Mouse (Mus musculus): Measurements from ENCODE around the gene AL731706.1. TPM values are rescaled to one million over a fixed set of nuclear protein-coding genes. Genes with fewer than 3 reads are reported as not detected.

AL731706.1 gene
- polyA plus RNA-seq, 1 experiment, result 31.1 TPM

DNA sequence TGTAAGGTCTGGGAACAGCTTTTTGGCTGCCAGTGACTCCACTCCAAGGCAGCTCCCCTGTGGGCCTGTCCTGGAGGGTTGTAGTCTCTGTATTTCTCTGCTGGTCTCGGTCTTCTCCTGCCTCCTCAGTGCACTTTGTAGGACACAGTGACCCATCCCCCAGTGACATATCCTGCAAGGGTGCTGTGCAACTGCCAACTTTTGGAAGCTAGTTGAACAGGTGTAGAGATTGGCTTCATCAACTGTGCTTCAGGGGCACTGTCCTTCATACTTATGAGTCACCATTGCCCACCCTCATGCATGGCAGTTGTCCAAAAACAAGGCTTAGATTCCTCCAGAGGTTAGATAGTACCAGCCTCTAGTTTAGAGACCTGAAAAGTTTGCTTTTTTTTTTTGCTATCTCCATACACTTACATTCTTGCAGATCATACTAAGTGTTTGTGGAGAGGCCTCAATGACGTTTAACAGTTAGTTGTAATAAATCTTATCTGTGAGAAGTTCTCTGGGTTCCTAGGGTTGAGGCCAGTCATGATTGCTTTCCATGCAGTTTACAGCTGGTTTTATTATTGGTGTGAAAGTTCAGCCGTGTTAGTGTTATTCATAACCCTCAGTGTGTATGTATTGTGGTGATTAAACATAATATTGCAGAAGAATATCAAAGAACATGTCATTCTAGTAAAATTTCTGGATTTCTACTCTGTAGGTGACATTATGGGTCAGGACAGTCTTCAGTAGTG lies 29.2 kb upstream of the AL731706.1 start:
- TF ChIP-seq FOSL1 (IDR thresholded peaks at IDR 0.05; ENCODE audit: insufficient read depth, low read length, poor library complexity, severe bottlenecking) (no peak), MAX (IDR thresholded peaks at IDR 0.05) (no peak), MYOD1 (IDR thresholded peaks at IDR 0.05; ENCODE audit: control insufficient read depth, insufficient read length, low read depth) (peak; percentile 92)
- H3K27me3 ChIP-seq (ENCODE audit: control insufficient read depth, insufficient read depth, insufficient read length), result no peaks in the 10 kb centered on the region
- H3K36me3 ChIP-seq (ENCODE audit: control insufficient read depth, insufficient read depth), result no peaks in the 10 kb centered on the region
- no peak overlapping the region for H3K4me3 ChIP-seq (ENCODE audit: insufficient read depth, poor library complexity, severe bottlenecking)
- H3K79me3 ChIP-seq (ENCODE audit: low read depth), result peaks cover 4% of the 10 kb centered on the region
- peaks cover 15% of the 10 kb centered on the region for H3K79me2 ChIP-seq (ENCODE audit: control insufficient read depth, insufficient read depth)
- no peak overlapping the region for H3ac ChIP-seq (ENCODE audit: control insufficient read depth, insufficient read length, low read depth)

DNA sequence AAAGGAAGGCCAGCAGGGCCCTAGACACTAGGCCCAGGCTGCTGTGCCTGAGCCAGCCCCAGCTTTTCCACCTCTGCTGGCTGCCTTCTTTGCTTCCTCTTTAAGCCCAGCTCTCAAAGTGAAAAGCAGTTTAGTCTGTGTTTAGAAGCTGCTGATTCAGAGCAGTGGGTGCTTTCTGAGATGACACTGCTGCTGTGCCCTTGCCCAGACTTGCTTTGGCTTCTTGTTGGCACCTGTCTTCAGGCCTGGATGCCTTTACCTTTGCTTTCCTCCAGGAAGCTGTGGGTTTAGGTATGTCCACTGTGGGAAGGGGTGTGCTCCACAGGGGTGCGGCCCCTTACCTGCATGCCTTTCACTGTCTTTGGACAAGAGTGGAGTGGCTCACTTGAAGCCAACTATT lies 28.2 kb upstream of the AL731706.1 start:
- Histone ChIP-seq H3K4me3 (ENCODE audit: insufficient read depth, poor library complexity, severe bottlenecking) (no peak overlapping the region), H3K27me3 (ENCODE audit: control insufficient read depth, insufficient read depth, insufficient read length) (no peaks in the 10 kb centered on the region), H3K79me3 (ENCODE audit: low read depth) (peaks cover 4% of the 10 kb centered on the region), H3K36me3 (ENCODE audit: control insufficient read depth, insufficient read depth) (no peaks in the 10 kb centered on the region), H3K79me2 (ENCODE audit: control insufficient read depth, insufficient read depth) (peaks cover 16% of the 10 kb centered on the region), H3ac (ENCODE audit: control insufficient read depth, insufficient read length, low read depth) (no peak overlapping the region)
- TF ChIP-seq MYOG (IDR thresholded peaks at IDR 0.05; ENCODE audit: control insufficient read depth, extremely low read depth, insufficient read length) (no peak), MYOD1 (IDR thresholded peaks at IDR 0.05; ENCODE audit: control insufficient read depth, insufficient read length, low read depth) (no peak), MAX (IDR thresholded peaks at IDR 0.05) (no peak), USF1 (IDR thresholded peaks at IDR 0.05; ENCODE audit: low read depth) (no peak), FOSL1 (IDR thresholded peaks at IDR 0.05; ENCODE audit: insufficient read depth, low read length, poor library complexity, severe bottlenecking) (no peak), CEBPB (IDR thresholded peaks at IDR 0.05; ENCODE audit: low read depth) (no peak), CTCF (IDR thresholded peaks at IDR 0.05; ENCODE audit: control insufficient read depth, insufficient read depth, insufficient read length) (no peak)

DNA sequence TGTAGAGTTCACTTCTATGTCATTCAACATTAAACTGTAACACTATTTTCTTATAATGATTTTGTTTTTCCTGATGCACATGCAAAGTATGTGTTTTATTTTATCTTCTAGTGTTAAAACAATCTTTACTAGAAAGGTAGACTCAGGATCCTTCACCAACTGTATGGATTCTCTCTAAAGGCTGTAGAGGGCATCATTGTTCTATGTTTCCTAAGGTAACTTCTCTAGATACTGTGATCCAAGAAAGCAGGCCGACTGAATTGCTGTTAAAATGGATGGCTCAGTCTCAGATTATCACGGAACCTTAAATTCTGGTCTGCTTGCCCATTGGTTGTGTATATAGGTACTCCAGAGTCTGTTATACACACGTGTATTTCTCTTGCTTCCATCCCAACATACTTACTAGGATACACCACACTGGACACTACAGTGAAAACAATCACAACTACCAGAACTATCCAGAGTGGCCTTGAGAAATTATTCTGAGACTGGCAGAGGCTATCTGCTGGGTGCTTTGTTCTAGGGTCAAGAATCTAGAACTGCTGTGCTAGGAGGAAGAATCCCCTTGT lies 23.2 kb upstream of the AL731706.1 start:
- H3K36me3 ChIP-seq (ENCODE audit: control insufficient read depth, insufficient read depth), result no peaks in the 10 kb centered on the region
- H3ac ChIP-seq (ENCODE audit: control insufficient read depth, insufficient read length, low read depth), result no peak overlapping the region
- H3K79me3 ChIP-seq (ENCODE audit: low read depth), result no peaks in the 10 kb centered on the region
- TF ChIP-seq FOSL1 (IDR thresholded peaks at IDR 0.05; ENCODE audit: insufficient read depth, low read length, poor library complexity, severe bottlenecking) (no peak), CEBPB (IDR thresholded peaks at IDR 0.05; ENCODE audit: low read depth) (no peak), CTCF (IDR thresholded peaks at IDR 0.05; ENCODE audit: control insufficient read depth, insufficient read depth, insufficient read length) (no peak), USF1 (IDR thresholded peaks at IDR 0.05; ENCODE audit: low read depth) (no peak), MAX (IDR thresholded peaks at IDR 0.05) (no peak)
- H3K27me3 ChIP-seq (ENCODE audit: control insufficient read depth, insufficient read depth, insufficient read length), result no peaks in the 10 kb centered on the region
- no peak overlapping the region for H3K4me3 ChIP-seq (ENCODE audit: insufficient read depth, poor library complexity, severe bottlenecking)
- peaks cover 9% of the 10 kb centered on the region for H3K79me2 ChIP-seq (ENCODE audit: control insufficient read depth, insufficient read depth)

DNA sequence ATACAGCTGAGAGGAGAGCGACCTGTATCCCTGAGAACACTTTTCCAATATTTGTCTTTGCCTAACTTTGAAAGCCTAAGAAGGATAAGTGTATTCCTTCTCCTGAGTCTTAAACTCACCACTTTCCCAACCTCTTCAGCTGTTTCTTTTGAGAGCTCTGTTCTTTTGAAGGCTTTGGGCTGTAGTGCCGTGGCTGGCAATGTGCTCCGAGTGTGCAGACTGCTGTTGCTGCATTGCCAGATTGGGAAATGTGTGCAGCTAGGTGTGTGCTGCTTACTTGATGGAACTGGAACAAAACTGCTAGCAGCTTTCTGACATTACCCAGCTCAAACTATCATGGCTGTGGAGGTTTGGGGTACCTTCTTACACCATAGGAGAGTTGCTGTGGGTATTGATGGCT lies 21.8 kb upstream of the AL731706.1 start:
- Histone ChIP-seq H3K27me3 (ENCODE audit: control insufficient read depth, insufficient read depth, insufficient read length) (no peaks in the 10 kb centered on the region), H3K79me2 (ENCODE audit: control insufficient read depth, insufficient read depth) (peaks cover 4% of the 10 kb centered on the region), H3K79me3 (ENCODE audit: low read depth) (no peaks in the 10 kb centered on the region), H3K36me3 (ENCODE audit: control insufficient read depth, insufficient read depth) (no peaks in the 10 kb centered on the region), H3ac (ENCODE audit: control insufficient read depth, insufficient read length, low read depth) (no peak overlapping the region), H3K4me3 (ENCODE audit: insufficient read depth, poor library complexity, severe bottlenecking) (no peak overlapping the region)
- TF ChIP-seq MYOG (IDR thresholded peaks at IDR 0.05; ENCODE audit: control insufficient read depth, extremely low read depth, insufficient read length) (no peak), MYOD1 (IDR thresholded peaks at IDR 0.05; ENCODE audit: control insufficient read depth, insufficient read length, low read depth) (no peak), CTCF (IDR thresholded peaks at IDR 0.05; ENCODE audit: control insufficient read depth, insufficient read depth, insufficient read length) (no peak), FOSL1 (IDR thresholded peaks at IDR 0.05; ENCODE audit: insufficient read depth, low read length, poor library complexity, severe bottlenecking) (no peak), CEBPB (IDR thresholded peaks at IDR 0.05; ENCODE audit: low read depth) (no peak), MAX (IDR thresholded peaks at IDR 0.05) (no peak), USF1 (IDR thresholded peaks at IDR 0.05; ENCODE audit: low read depth) (no peak)

DNA sequence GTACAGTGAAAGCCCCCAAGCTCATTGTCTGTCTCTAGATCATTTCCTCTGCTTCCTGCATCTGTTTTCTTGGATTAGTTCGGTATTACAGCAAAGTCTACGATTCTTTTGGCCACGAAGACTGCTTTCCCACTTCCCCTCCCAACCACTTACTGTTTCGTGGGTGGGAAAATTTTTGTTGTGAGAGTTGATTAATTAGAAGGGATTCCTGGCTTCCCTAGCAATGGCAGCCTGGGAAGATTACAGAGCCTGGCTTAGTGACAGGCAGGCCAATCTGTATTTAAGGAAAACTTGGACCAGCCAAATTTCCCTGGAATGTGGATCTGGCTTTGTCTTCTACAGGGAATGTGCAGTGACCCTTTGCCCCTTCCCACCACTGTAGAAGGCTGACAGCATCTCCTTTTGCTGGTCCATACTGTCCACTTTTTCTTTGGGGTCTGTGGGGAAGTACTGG lies 20.8 kb upstream of the AL731706.1 start:
- H3K27me3 ChIP-seq (ENCODE audit: control insufficient read depth, insufficient read depth, insufficient read length), result no peaks in the 10 kb centered on the region
- no peak overlapping the region for H3ac ChIP-seq (ENCODE audit: control insufficient read depth, insufficient read length, low read depth)
- H3K79me2 ChIP-seq (ENCODE audit: control insufficient read depth, insufficient read depth), result peaks cover 4% of the 10 kb centered on the region
- no peaks in the 10 kb centered on the region for H3K79me3 ChIP-seq (ENCODE audit: low read depth)
- H3K36me3 ChIP-seq (ENCODE audit: control insufficient read depth, insufficient read depth), result no peaks in the 10 kb centered on the region
- H3K4me3 ChIP-seq (ENCODE audit: insufficient read depth, poor library complexity, severe bottlenecking), result no peak overlapping the region
- TF ChIP-seq MYOD1 (IDR thresholded peaks at IDR 0.05; ENCODE audit: control insufficient read depth, insufficient read length, low read depth) (no peak), FOSL1 (IDR thresholded peaks at IDR 0.05; ENCODE audit: insufficient read depth, low read length, poor library complexity, severe bottlenecking) (no peak), MYOG (IDR thresholded peaks at IDR 0.05; ENCODE audit: control insufficient read depth, extremely low read depth, insufficient read length) (no peak), CTCF (IDR thresholded peaks at IDR 0.05; ENCODE audit: control insufficient read depth, insufficient read depth, insufficient read length) (no peak), USF1 (IDR thresholded peaks at IDR 0.05; ENCODE audit: low read depth) (no peak), CEBPB (IDR thresholded peaks at IDR 0.05; ENCODE audit: low read depth) (no peak), MAX (IDR thresholded peaks at IDR 0.05) (no peak)
